Mouse (Mus musculus): ENCODE results near the gene Nos1ap.

The Nos1ap gene

DNA sequence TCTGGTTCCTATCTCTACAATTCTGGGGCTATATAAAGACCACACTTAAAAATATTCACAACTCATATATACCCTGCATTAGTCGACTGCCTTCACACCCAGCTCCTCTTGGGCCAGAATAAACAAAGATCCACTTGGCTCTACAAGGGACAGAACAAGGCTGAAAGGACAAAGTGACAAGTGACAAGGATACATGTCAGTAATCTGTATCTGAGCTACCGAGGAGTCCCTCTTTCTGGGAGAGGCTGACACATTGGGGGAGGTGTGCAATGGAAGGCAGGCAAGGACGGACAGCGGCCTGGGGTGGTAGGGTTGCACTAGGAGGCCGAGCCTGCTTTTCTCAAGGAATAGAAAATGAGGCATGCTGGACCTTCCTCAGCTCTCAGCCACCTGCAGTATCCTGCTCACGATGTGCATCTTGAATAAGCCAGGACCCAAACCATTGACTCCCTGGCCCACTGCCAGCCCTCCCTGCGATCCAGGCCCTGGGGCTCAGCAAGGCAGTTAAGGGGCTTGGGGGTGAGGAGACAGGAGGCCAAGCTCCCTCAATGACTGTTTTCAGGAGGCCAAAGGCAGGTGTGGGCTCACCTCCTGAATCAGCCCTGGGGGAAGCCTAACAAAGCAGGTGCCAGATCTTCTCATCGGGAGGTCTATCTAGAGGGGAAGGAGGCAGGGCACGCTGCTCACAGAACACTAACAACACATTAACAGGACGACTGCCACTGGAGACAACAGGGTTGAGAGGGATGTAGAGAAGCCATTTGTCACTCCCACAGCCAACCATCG, 87.0 kb downstream of the Nos1ap start:
- DNase-seq (ENCODE audit: low read depth, low spot score), result no peak

DNA sequence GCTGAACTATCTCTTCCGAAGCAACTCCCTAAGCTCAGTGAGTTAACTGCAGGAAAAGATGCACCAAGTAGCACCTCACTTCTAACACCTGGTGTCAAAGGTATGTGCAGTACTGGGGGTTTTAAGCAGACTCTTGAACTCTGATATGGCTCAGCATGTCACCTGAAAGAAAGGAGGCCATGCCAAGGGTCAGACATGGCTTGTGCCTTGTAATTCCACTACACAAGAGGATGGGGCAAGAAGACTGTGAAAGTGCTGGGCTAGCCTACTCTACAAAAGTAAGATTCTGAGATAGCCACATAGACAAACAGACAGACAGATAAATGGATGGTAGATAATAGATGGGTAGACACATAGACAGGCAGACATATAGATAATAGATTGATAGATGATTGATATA, 87.7 kb downstream of the Nos1ap start:
- DNase-seq (ENCODE audit: low read depth, low spot score), result no peak

DNA sequence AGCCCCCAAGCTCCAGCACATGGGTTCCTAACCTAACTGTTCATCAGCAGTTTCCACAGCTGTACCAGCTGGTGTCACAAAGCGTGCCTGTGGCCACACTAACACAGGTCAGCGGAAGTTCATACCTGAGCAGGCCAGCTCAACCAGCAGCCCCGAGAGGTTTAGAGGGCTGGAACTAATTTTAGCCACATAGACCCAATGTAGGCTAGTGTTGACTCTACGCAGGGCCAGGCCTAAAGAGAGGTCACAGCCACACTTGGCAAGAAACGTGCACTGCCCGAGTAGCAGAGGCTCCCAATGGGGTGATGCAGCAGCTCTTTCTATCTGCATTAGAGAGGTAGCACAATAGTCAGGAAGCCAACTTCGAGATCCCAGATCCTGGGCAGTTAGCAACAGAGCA, 88.1 kb downstream of the Nos1ap start:
- DNase-seq (ENCODE audit: low read depth, low spot score), result no peak

GRCm38 (mm10) chr1:170499891-170500290, 89.8 kb downstream of the Nos1ap start:
- DNase-seq (ENCODE audit: low read depth, low spot score), result no peak

DNA sequence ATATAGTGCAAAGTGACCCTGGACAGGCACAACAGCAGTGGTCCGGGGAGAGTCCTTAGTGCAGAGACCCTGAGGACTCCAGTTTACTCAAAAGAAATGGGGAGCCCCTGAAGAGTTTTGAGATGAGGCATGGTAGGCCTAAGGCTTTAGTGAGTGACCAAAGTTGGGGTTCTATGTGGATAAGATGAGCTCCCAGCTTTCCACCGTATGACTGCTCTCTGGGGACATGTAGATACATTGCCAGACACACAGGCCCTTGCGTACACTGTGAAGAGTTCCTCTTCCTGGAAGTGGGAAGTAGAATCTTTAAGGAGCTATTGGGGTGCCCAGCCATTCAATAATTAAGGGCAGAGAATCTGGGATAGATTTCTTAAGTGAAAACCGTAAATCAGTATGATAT, 90.2 kb downstream of the Nos1ap start:
- DNase-seq (ENCODE audit: low read depth, low spot score), result no peak

- DNase-seq (ENCODE audit: low read depth, low spot score), result no peak
Measured at GRCm38 (mm10) chr1:170498645-170499044, 91.0 kb downstream of the Nos1ap start.

GRCm38 (mm10) chr1:170496221-170496620, 93.4 kb downstream of the Nos1ap start:
- no peak for DNase-seq (ENCODE audit: low read depth, low spot score)

GRCm38 (mm10) chr1:170495538-170496183, 94.0 kb downstream of the Nos1ap start:
- DNase-seq (ENCODE audit: low read depth, low spot score), result no peak

DNA sequence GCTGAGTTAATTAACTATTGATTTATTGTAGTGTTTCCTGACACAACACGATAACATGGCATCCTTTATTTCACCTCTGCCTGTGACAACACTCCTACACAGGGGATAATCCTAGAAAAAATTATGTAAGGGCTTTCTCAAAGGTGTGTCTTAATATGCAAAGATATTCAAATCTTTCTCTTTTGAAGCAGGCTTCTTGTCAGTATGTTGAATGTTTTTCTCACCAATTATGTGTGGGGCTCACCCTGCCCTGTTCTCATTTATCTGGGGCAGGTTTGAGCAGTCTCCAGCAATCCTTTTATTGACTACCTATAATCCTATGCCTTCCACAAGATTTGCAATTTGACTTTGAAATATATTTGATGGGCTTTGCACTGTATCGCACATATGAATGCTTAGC, 97.1 kb downstream of the Nos1ap start:
- no peak for DNase-seq (ENCODE audit: low read depth, low spot score)

- no peak for DNase-seq (ENCODE audit: low read depth, low spot score)
Measured at GRCm38 (mm10) chr1:170492027-170492426, 97.6 kb downstream of the Nos1ap start.

GRCm38 (mm10) chr1:170489936-170490335, 99.7 kb downstream of the Nos1ap start:
- no peak for DNase-seq (ENCODE audit: low read depth, low spot score)

DNA sequence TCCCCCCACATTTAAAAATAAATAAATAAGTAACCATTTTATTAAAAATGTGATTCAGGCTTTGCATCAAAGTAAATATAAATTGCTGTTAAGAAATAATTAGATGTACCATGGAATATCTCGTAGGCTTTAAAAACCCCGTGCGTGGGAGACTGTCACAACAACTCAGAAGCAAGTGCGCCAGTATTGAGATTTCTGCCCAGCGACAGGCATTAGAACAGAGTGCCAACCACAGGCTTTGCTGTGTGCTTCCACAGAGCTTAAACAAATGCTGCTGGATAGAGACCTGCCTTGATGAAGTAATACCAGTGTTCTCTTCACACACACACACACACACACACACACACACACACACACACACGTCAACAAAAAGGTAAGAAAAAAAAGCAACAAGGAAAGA, 100.2 kb downstream of the Nos1ap start:
- DNase-seq (ENCODE audit: low read depth, low spot score), result no peak

GRCm38 (mm10) chr1:170485119-170485518, 104.5 kb downstream of the Nos1ap start:
- DNase-seq (ENCODE audit: low read depth, low spot score), result no peak

DNA sequence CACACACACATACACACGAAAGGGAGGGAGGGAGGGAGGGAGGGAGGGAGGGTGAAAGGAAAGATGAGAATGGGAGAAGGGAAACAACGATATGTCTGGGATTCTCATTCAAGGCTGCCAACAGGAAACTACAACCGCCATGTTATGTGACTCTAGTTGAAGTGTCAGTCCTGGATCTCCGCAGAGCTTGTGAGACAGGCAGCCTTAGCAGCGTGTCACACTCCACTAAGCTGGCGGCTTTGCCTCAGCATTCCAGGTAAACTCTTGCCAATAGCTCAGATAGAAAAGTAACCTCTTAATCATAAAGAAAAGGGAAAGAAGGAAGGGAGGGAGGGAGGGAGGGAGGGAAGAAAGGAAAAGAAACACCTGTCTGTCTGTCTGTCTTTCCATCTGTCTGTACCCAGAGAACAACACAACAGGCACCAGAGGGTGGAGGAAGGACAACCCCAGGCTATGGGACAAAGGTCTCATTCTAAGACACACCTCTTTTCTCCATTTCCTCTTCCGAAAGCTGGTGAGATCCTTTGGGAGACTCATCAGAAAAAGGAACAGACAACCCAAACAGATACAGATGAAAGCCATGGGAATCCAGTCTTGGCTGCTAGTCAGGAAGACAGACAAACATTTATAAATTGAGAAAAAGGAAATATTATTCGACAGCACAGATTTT, 107.3 kb downstream of the Nos1ap start:
- no peak for DNase-seq (ENCODE audit: low read depth, low spot score)

GRCm38 (mm10) chr1:170481093-170481492, 108.6 kb downstream of the Nos1ap start:
- DNase-seq (ENCODE audit: low read depth, low spot score), result no peak

DNA sequence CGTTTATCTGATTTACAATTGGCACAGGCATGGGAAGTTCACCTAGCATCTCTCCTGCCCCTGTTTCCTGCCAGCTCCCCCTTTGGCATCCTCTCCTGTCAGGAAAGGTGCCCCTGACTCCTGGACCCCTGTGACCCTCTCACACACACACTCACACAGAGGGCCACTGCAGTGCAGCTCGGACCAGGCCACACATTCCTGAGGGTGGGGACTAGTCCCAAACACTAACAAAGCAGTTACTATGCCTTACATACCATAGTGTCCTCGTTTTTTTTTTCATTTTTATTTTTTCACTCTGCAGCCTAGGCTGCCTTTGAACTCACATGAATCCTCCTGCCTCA, 110.2 kb downstream of the Nos1ap start:
- DNase-seq (ENCODE audit: low read depth, low spot score), result no peak

- DNase-seq (ENCODE audit: low read depth, low spot score), result no peak
Measured at GRCm38 (mm10) chr1:170478791-170479457, 110.7 kb downstream of the Nos1ap start.

- DNase-seq (ENCODE audit: low read depth, low spot score), result no peak
Measured at GRCm38 (mm10) chr1:170477636-170478600, 111.7 kb downstream of the Nos1ap start.

DNA sequence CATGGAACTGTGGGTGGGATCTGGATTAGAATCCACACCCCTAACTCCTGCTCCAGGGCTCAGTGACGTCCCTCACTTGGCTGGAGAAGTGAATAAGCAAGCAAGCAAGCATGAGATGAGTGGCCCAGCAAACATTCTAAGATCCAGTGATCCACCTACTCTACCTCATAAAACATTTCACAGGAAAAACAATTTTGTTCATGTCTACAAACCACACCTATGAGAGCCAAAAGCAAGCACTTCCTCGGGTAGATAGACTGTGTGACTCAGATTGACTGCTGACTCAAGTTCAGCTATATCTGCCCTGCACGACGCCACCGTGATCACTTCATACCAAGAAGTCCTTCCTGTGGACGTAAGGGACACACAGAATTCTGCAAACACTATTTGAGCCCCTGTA, 116.2 kb downstream of the Nos1ap start:
- DNase-seq (ENCODE audit: low read depth, low spot score), result no peak

DNA sequence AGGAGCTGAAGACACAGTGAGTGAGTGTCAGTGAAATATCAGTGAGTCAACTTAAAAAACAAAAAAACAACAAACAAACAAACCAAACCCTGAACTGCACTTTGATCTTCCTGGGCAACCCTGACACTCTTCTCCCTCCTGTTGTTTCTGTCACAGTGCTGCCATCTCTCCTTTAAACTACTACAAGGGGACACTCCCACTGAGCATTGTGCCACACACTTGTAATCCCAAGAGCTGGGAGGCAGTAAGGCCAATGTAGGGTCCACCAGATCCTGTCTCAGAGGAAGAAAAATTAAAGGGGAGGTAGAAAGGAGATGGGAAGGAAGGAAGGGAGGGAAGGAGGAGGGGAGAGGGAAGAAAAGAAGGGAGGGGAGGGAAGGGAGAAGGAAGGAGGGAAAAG, 116.8 kb downstream of the Nos1ap start:
- DNase-seq (ENCODE audit: low read depth, low spot score), result no peak
